8 mouse cellular contexts compared by ENCODE assay signal in the genomic region with DNA sequence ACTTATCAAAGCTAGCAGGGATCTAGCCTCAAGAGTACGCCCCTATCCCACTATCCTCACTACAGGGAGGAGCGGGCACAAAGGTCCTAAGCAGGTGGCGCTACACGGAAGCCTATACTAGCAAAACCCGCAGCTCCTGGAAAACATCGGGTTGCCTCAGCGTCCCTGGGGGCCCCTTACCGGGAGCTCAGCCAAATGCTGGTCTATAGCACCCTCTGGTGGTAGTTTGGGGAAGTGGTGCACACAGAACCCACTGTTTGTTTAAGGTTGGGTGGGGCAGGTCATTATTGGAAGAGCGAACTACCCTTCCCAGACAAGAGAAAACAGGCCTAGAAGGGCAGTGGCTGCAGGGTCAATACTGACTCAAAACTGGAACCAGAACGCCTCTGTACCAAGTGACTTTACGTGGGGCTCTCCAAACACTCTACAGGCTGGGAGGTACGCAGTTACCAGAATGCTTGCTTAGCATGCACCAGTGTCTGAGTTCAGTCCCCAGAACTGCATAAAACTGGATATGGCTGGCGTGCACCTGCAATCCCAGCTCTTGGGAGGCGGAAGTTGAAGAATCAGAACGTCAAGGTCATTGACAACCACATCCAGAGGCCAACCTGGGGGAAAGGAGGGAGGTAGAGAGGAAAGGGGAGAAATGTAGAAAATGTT. TPM values are rescaled to one million over a fixed set of nuclear protein-coding genes. Genes with fewer than 3 reads are reported as not detected.
DNase-seq lines count a peak whose midpoint lies in the region; ATAC-seq lines count a peak whose summit lies in the region.

No protein-coding gene starts in this region.

- intact Hi-C loops in gastrocnemius, postnatal 14 days (cut with DNase I; ENCODE audit: low total_unique reads) = loop anchor here (1.0 to 10.0 kb wide), 2 partner anchors 107 to 442 kb away; no protein-coding TSS in a partner anchor
- intact Hi-C loops in left cerebral cortex, postnatal 14 days (cut with DNase I) = loop anchor here (1.0 to 10.0 kb wide), 2 partner anchors 108 to 442 kb away; no protein-coding TSS in a partner anchor

- ATAC-seq in inflammation-experienced regulatory T-cells, adult 6 months = peak; percentile 80

- peak; percentile 79 for DNase-seq in adipocyte (ENCODE audit: low spot score)
- peak; percentile 90 for DNase-seq in embryo, embryonic 10 days (ENCODE audit: low spot score)
- DNase-seq in gastrocnemius, postnatal 14 days = peak; percentile 82
- DNase-seq in left cerebral cortex, postnatal 14 days (ENCODE audit: low spot score in 2 of 2) = peak; percentile 79 to 89
- DNase-seq in mesoderm, embryonic 11.5 days (ENCODE audit: low read depth, low spot score) = peak; percentile 88
- DNase-seq in right cerebral cortex, postnatal 36 days (ENCODE audit: low spot score in 2 of 2) = peak; percentile 52 to 57
- DNase-seq in urinary bladder, postnatal 4 days (ENCODE audit: low spot score in 2 of 2) = peak; percentile 72 to 85

RNA-seq across cellular contexts. Expression of a gene that starts 45.9 kb away (rescaled TPM):
- total RNA-seq in gastrocnemius, postnatal 14 days (2021) = 10 to 100 TPM; 10.5 to 13.7 TPM
- 100 to 1,000 TPM; 102 to 138 (median 121) TPM for polyA plus RNA-seq in inflammation-experienced regulatory T-cells, adult 6 months (2017; shearing (Covaris generic))
- 10 to 100 TPM; 27.4 to 31.8 TPM for total RNA-seq in left cerebral cortex, postnatal 14 days (2021)

RNA-seq across cellular contexts. Expression of a gene that starts 56.9 kb away (rescaled TPM):
- total RNA-seq in gastrocnemius, postnatal 14 days (2021) = 1 to 10 TPM; 3.0 to 3.3 TPM
- 1 to 10 TPM; 2.4 to 3.9 (median 2.4) TPM for polyA plus RNA-seq in inflammation-experienced regulatory T-cells, adult 6 months (2017; shearing (Covaris generic))
- total RNA-seq in left cerebral cortex, postnatal 14 days (2021) = 10 to 100 TPM; 44.8 to 46.8 TPM

Comparison
In these comparisons a context has a peak if more than half of its experiments do, and no peak if none do; other contexts are left out.
1. Peak in every context shown above with its lines: DNase-seq and ATAC-seq.
2. RNA of a gene that starts 56.9 kb away (total RNA-seq): 44.8 to 46.8 TPM in left cerebral cortex, postnatal 14 days; 3.0 to 3.3 TPM in gastrocnemius, postnatal 14 days; every median in the first group is over 10 times any median in the second.